Mouse (Mus musculus) liver, adult (tissue): ENCODE measurements around the gene Dazap2.

Source experiments
- GATA4 ChIP-seq: IDR thresholded peaks from 2 replicates; pipeline ENCODE4 v1.6.1; 2014; ENCODE audit warnings: mild to moderate bottlenecking, low read length; ENCODE audit not compliant: insufficient replicate concordance

Gene Dazap2

GRCm38 (mm10) chr15:100654271-100654670, 39.1 kb downstream of the Dazap2 start:
- no peak for TF ChIP-seq GATA4

GRCm38 (mm10) chr15:100655201-100655600, 40.1 kb downstream of the Dazap2 start:
- no peak for TF ChIP-seq GATA4

GRCm38 (mm10) chr15:100660306-100660705, 45.2 kb downstream of the Dazap2 start:
- peak; percentile 33; the same call in 1 of the 2 replicates for TF ChIP-seq GATA4

GRCm38 (mm10) chr15:100660805-100661204, 45.7 kb downstream of the Dazap2 start:
- no peak for TF ChIP-seq GATA4

GRCm38 (mm10) chr15:100664813-100665274, 49.7 kb downstream of the Dazap2 start:
- no peak for TF ChIP-seq GATA4

GRCm38 (mm10) chr15:100665411-100666218, 50.5 kb downstream of the Dazap2 start:
- TF ChIP-seq GATA4, result no peak

- no peak; the same call in 1 of the 2 replicates for TF ChIP-seq GATA4
Measured at GRCm38 (mm10) chr15:100666219-100666696, 51.1 kb downstream of the Dazap2 start.

- TF ChIP-seq GATA4, result no peak
Measured at GRCm38 (mm10) chr15:100666851-100667250, 51.7 kb downstream of the Dazap2 start.

- no peak for TF ChIP-seq GATA4
Measured at GRCm38 (mm10) chr15:100667420-100667819, 52.3 kb downstream of the Dazap2 start.

GRCm38 (mm10) chr15:100667871-100668545, 52.9 kb downstream of the Dazap2 start:
- no peak for TF ChIP-seq GATA4

GRCm38 (mm10) chr15:100669337-100669736, 54.2 kb downstream of the Dazap2 start, which contains the start of gene Bin2:
TSS of gene Bin2 (minus strand) at chr15:100669553.
- TF ChIP-seq GATA4, result no peak

- no peak for TF ChIP-seq GATA4
Measured at GRCm38 (mm10) chr15:100670004-100670403, 54.9 kb downstream of the Dazap2 start.
